Mouse (Mus musculus) left cerebral cortex, adult 2 months (tissue): ENCODE measurements around the gene Efhd2. TPM values are rescaled to one million over a fixed set of nuclear protein-coding genes. Genes with fewer than 3 reads are reported as not detected.

ENCODE experiments used
- DNase-seq, 2 experiments: peaks; one replicate each; pipeline ENCODE4 v3.0.0; 2021 to 2022; ENCODE audit warnings: low spot score in 2 of 2, mixed read lengths in 1 of 2; ENCODE audit errors: extremely low spot score in 1 of 2
- H3K27ac ChIP-seq: fragments of 200-600 bp; 2 replicates; pipeline ENCODE4 v1.8.1; 2022
- H3K4me3 ChIP-seq: fragments of 200-600 bp; 2 replicates; pipeline ENCODE4 v1.8.1; 2022
- CTCF ChIP-seq: fragments of 200-600 bp; IDR thresholded peaks from 2 replicates; pipeline ENCODE4 v1.8.1; 2022; ENCODE audit warnings: antibody characterized with exemption, mild to moderate bottlenecking, moderate library complexity
- intact Hi-C: fragments of 180-260 bp; cut with DNase I; formaldehyde crosslinking; loops from one replicate; pipeline ENCODE4 v1.15.1; 2025
- total RNA-seq, 2 experiments: library from RNA; stranded (reverse); gene quantifications; 2 replicates each; pipeline ENCODE4 v1.2.3; 2021

Gene Efhd2
- total RNA-seq, 2 experiments from 2014 or later = 271 to 279 TPM

- Histone ChIP-seq H3K27ac (no peak overlapping the region), H3K4me3 (no peak overlapping the region)
- no peak for DNase-seq
- intact Hi-C loops = no loop called here
- no peak for TF ChIP-seq CTCF
Measured at GRCm38 (mm10) chr4:141834536-141835095, 40.1 kb downstream of the Efhd2 start.

DNA sequence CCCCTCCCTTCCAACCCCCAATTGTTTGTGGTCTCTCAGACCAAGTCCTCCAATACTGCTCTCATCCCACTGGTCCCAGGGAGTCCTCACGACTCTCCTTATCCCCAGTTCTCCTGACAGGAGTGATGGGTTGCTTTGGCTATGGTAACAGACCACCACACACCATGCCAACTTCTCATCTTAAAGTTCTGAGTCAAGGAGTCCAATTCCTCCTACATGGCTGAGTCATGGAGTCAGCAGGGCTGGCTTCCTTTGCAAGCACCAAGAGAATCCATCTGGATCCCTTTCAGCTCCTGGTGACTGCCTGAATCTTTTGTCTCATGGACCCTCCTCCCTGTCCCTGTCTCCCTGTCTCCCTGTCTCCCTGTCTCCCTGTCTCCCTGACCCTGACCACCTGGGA, 40.8 kb downstream of the Efhd2 start:
- TF ChIP-seq CTCF = no peak
- Histone ChIP-seq H3K4me3 (no peak overlapping the region), H3K27ac (no peak overlapping the region)
- peak in 1 of 2 experiments; percentile 19 for DNase-seq
- intact Hi-C loops = no loop called here

DNA sequence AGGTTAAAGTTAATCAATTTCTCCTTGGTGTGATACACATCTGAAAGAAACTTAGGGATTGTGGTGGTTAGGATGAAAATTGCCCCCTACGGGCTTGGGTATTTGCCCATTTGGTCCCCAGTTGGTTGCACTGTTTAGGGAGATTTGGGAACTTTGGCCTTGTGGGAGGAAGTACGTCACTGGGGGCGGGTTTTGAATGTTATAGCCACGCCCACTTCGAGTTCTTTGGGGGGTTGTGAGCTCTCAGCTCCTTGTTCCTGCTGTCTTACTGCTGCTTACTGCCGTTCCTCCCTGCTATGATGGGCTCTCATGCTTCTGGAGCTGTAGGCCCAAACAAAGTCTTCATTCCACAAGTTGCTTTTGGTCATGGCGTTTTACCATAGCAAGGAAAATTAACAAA, 43.4 kb downstream of the Efhd2 start:
- no peak for DNase-seq
- intact Hi-C loops = no loop called here
- no peak overlapping the region for H3K4me3 ChIP-seq
- no peak for TF ChIP-seq CTCF
- no peak overlapping the region for H3K27ac ChIP-seq

GRCm38 (mm10) chr4:141830381-141830780, 44.3 kb downstream of the Efhd2 start:
- H3K27ac ChIP-seq = no peak overlapping the region
- H3K4me3 ChIP-seq = no peak overlapping the region
- intact Hi-C loops = no loop called here
- DNase-seq = no peak
- no peak for TF ChIP-seq CTCF

DNA sequence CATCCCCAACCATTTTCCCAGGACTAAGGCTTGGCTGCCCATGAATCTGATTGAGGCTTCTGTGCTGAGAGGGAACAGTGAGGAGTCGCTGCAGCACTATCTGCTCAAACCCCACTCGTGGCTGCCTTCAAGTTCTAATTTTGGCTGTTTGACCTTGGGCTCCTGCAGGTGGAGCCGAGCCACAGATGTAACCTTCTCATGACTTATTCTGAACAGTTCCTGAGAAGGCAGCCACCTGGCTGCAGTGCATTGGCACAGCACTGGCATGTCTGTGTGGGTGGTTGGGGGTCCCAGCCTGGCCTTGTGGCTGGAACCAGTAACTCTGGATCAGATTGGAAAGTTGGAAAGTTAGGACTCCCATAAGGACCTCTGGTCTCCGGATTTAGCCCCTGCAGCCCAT, 46.5 kb downstream of the Efhd2 start:
- Histone ChIP-seq H3K4me3 (no peak overlapping the region), H3K27ac (no peak overlapping the region)
- intact Hi-C loops = no loop called here
- DNase-seq = no peak
- TF ChIP-seq CTCF = no peak

GRCm38 (mm10) chr4:141827401-141827800, 47.3 kb downstream of the Efhd2 start:
- no peak for DNase-seq
- H3K27ac ChIP-seq = no peak overlapping the region
- intact Hi-C loops = no loop called here
- H3K4me3 ChIP-seq = no peak overlapping the region
- no peak for TF ChIP-seq CTCF

DNA sequence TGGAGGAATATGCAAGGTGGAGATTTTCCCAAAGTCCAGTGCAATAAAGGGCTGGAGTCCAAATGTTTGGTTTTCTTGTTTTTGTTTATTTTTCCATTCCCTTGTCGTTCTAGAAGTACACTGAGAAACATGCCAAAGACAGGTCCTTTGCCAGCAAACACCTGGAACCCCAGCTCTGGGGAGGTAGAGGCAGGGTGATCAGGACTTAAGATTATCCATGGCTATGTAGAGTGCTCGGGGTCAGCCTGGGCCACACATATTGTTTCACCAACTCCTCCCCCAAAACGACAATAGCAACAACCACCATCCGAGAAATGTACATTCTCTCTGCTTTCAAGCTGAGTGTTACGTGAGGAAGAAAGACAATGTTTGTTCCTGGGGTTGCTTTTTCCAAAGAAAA, 48.7 kb downstream of the Efhd2 start, which contains the start of gene Cela2a:
Cela2a (minus strand) TSS at position 101 of the 400 bp plus-strand sequence.
- no peak for TF ChIP-seq CTCF
- DNase-seq = no peak
- Histone ChIP-seq H3K4me3 (no peak within 1 kb of the TSS), H3K27ac (no peak within 1 kb of the TSS)
- intact Hi-C loops = no loop called here

- Histone ChIP-seq H3K27ac (no peak overlapping the region), H3K4me3 (no peak overlapping the region)
- intact Hi-C loops = no loop called here
- no peak for TF ChIP-seq CTCF
- DNase-seq = no peak
Measured at GRCm38 (mm10) chr4:141822979-141823378, 51.7 kb downstream of the Efhd2 start.

GRCm38 (mm10) chr4:141822089-141822488, 52.6 kb downstream of the Efhd2 start:
- Histone ChIP-seq H3K4me3 (no peak overlapping the region), H3K27ac (no peak overlapping the region)
- intact Hi-C loops = no loop called here
- peak; percentile 28 for TF ChIP-seq CTCF
- no peak for DNase-seq

DNA sequence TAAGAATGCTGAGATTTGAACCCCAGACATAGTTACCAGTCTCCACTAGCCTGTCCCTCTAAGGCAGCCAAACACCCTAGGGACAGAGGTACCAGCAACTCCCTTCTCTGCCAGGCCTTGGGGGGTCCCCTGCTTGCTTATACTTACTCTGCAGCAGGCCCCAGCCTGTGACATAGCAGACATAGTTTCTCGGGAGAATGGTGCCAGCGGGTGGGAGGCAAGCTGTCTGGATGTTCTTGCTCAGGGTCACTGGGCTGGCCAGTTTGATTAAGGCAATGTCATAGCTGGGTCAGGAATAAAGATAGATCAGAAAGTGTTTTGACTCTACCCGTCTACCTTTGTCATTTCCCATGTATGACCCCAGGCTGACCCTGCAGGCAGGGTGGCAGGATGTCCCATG, 53.5 kb downstream of the Efhd2 start:
- TF ChIP-seq CTCF = no peak
- Histone ChIP-seq H3K27ac (no peak overlapping the region), H3K4me3 (no peak overlapping the region)
- intact Hi-C loops = no loop called here
- DNase-seq = no peak

- TF ChIP-seq CTCF = no peak
- H3K4me3 ChIP-seq = no peak overlapping the region
- DNase-seq = no peak
- no peak overlapping the region for H3K27ac ChIP-seq
- intact Hi-C loops = no loop called here
Measured at GRCm38 (mm10) chr4:141819316-141819715, 55.4 kb downstream of the Efhd2 start.

DNA sequence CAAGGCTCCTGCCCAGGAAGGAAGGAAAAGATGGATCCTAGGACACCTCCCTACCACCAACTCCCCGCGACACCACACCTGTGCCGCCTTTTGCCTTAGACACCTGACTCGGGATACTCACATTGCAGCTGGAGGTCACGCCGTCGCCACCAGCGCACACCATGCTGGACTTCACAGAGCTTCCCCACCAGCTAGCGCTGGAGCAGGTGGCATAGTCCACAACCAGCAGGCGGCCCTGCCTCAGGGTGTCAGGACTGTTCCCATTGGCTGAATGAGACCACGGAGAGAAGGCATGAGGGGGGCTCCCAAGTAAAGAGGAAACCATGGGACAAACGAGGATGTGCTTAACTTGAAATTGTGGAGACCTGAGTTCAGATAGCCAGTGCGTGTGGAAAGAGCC, 55.9 kb downstream of the Efhd2 start:
- Histone ChIP-seq H3K4me3 (no peak overlapping the region), H3K27ac (no peak overlapping the region)
- no peak for DNase-seq
- intact Hi-C loops = no loop called here
- no peak for TF ChIP-seq CTCF

GRCm38 (mm10) chr4:141817706-141818105, 57.0 kb downstream of the Efhd2 start:
- DNase-seq = no peak
- no peak overlapping the region for H3K27ac ChIP-seq

More at GRCm38 (mm10) chr4:141817706-141818105, 57.0 kb downstream of the Efhd2 start:
- intact Hi-C loops = no loop called here
- TF ChIP-seq CTCF = no peak
- H3K4me3 ChIP-seq = no peak overlapping the region
